Mouse (Mus musculus) lung, postnatal 0 days (tissue): ENCODE results near the gene Elovl5. TPM values are rescaled to one million over a fixed set of nuclear protein-coding genes. Genes with fewer than 3 reads are reported as not detected.

Experiments
- ATAC-seq: fragments of 200-750 bp; cut with Nextera tagmentation; 2 replicates; pipeline ENCODE4 v1.8.0; 2017; ENCODE audit warnings: moderate library complexity
- DNase-seq: peaks from one replicate; pipeline ENCODE4 v3.0.0-alpha.2; 2016; ENCODE audit warnings: low spot score
- H3K27ac ChIP-seq: fragments of 300-500 bp; sonication (generic); 2 replicates; pipeline ENCODE4 v1.5.1; 2014; ENCODE audit warnings: antibody characterized with exemption, mild to moderate bottlenecking, low read length, mixed read lengths
- H3K27me3 ChIP-seq: fragments of 300-500 bp; sonication (generic); replicated peaks from 2 replicates; pipeline ENCODE4 v1.6.1; 2014; ENCODE audit warnings: low read length, mixed read lengths; ENCODE audit not compliant: insufficient read depth
- H3K36me3 ChIP-seq: fragments of 300-500 bp; sonication (generic); 2 replicates; pipeline ENCODE4 v1.6.1; 2014; ENCODE audit warnings: low read length, mixed read lengths; ENCODE audit not compliant: insufficient read depth
- H3K4me1 ChIP-seq: fragments of 300-500 bp; sonication (generic); 2 replicates; pipeline ENCODE4 v1.6.1; 2014; ENCODE audit warnings: antibody characterized with exemption, low read depth, low read length, mixed read lengths; ENCODE audit not compliant: insufficient read depth
- H3K4me2 ChIP-seq: fragments of 300-500 bp; sonication (generic); replicated peaks from 2 replicates; pipeline ENCODE4 v1.6.1; 2014; ENCODE audit warnings: low read depth, mild to moderate bottlenecking, low read length, moderate library complexity, mixed read lengths
- H3K4me3 ChIP-seq: fragments of 300-500 bp; sonication (generic); 2 replicates; pipeline ENCODE4 v1.5.1; 2014; ENCODE audit warnings: low read depth, low read length
- H3K9ac ChIP-seq: fragments of 300-500 bp; sonication (generic); replicated peaks from 2 replicates; pipeline ENCODE4 v1.6.1; 2014; ENCODE audit warnings: low read depth, mild to moderate bottlenecking
- H3K9me3 ChIP-seq: fragments of 300-500 bp; sonication (generic); 2 replicates; pipeline ENCODE4 v1.6.1; 2016; ENCODE audit warnings: low read length, mixed read lengths
- CTCF ChIP-seq: IDR thresholded peaks from 2 replicates; pipeline ENCODE4 v1.5.1; 2016; ENCODE audit warnings: antibody characterized with exemption, mild to moderate bottlenecking
- EP300 ChIP-seq: IDR thresholded peaks from 2 replicates; pipeline ENCODE4 v1.6.1; 2016; ENCODE audit warnings: antibody characterized with exemption, mild to moderate bottlenecking, control low read depth
- WGBS: fragments of 180-500 bp; shearing (Covaris S2); extraction: QIAGEN DNeasy Blood & Tissue Kit; methylation state at CpG from one replicate; pipeline ENCODE4 v1.1.7; 2014; 5-methylcytosine and 5-hydroxymethylcytosine counted together
- polyA plus RNA-seq: library from polyadenylated mRNA; unstranded; fragments of >200 nt; fragmentation: Nextera tagmentation; extraction: Ambion mirVana; gene quantifications from 2 replicates; pipeline ENCODE4 v1.2.1, GENCODE M21; 2015

Gene Elovl5
- polyA plus RNA-seq, 1 experiment from 2014 or later = 213 TPM

DNA sequence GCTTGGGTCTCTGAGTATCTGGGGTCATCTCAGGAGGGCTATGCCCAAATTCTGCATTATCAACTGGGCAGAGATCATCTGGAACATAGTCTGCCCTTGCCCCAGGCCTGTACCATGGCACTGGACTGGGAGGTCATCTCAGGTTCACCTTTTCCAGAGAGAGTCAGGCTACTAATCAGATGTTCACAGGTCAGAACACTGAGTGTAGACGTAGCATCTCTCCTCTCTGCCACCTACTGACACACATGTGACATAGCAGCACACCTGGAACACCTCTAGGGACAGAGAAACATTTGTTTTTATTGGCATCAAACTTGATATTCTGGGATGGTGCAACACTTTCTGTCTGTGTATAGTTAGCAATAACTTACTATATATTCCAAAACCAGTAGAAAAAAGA lies 96.6 kb downstream of the Elovl5 start:
- TF ChIP-seq EP300 (no peak), CTCF (peak; percentile 66)
- no peak overlapping the region for H3K27ac ChIP-seq
- no peak overlapping the region for H3K4me2 ChIP-seq
- H3K9me3 ChIP-seq = no peaks in the 10 kb centered on the region
- no peak overlapping the region for H3K9ac ChIP-seq
- H3K36me3 ChIP-seq = no peaks in the 10 kb centered on the region
- no peak overlapping the region for H3K4me3 ChIP-seq
- WGBS = 33% methylated on average over 1 of the region's 1 CpGs
- no peaks in the 10 kb centered on the region for H3K27me3 ChIP-seq
- DNase-seq = no peak
- no peak for ATAC-seq
- H3K4me1 ChIP-seq = no peaks in the 10 kb centered on the region

DNA sequence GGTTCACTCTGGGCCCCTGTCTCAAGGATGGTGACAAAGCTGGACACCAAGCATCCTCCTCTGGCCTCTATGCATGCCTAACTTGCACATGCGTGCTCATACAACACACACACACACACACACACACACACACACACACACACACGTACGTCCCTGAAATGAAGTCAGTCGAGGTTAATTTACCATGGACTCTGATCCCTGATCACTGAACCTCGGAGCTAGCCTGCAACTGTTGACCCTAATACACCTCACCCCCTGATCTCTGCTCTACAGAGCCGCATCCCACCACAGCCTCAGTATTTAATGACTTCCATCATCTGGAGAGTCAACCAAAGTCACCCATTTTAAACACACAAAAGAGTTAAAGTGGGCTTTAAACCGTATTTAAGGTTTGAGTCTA lies 98.7 kb downstream of the Elovl5 start:
- H3K27ac ChIP-seq = no peak overlapping the region
- no peaks in the 10 kb centered on the region for H3K4me1 ChIP-seq
- TF ChIP-seq CTCF (no peak), EP300 (no peak)
- DNase-seq = no peak
- ATAC-seq = no peak
- no peaks in the 10 kb centered on the region for H3K36me3 ChIP-seq
- no peak overlapping the region for H3K9ac ChIP-seq
- no peaks in the 10 kb centered on the region for H3K27me3 ChIP-seq
- no peaks in the 10 kb centered on the region for H3K9me3 ChIP-seq
- no peak overlapping the region for H3K4me2 ChIP-seq
- H3K4me3 ChIP-seq = no peak overlapping the region
- WGBS = 88% methylated on average over 7 of the region's 7 CpGs

GRCm38 (mm10) chr9:78016288-78016687 lies 99.1 kb downstream of the Elovl5 start:
- no peak for ATAC-seq
- WGBS = 56% methylated on average over 15 of the region's 15 CpGs

DNA sequence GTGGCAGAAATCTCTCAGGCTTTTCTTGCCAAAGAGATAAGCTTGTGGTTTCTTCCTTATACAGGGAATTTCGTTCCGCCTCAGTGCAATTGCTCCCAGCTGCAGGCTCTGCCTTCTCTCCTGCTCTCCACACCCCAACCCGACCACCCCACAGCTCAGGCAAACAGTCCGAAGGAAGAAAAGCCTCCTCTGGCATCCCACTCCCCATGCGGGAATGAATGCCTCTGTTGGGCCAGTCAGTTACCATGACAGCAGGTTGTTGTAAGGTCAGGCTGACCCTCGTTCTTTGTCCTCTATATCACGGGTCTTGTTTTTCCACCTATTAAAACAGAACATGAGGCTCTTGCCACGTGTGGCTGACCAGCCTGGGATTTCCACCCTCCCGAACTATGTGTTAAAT lies 104.1 kb downstream of the Elovl5 start:
- H3K27ac ChIP-seq = peak overlapping the region; percentile 62
- DNase-seq (no peak), ATAC-seq (no peak)
- no peaks in the 10 kb centered on the region for H3K9me3 ChIP-seq
- no peaks in the 10 kb centered on the region for H3K27me3 ChIP-seq
- 0 out of 2 replicates have a peak, but pooled peaks cover 8% of the 10 kb centered on the region for H3K4me1 ChIP-seq
- H3K9ac ChIP-seq = no peak overlapping the region
- H3K4me2 ChIP-seq = no peak overlapping the region
- no peaks in the 10 kb centered on the region for H3K36me3 ChIP-seq
- TF ChIP-seq EP300 (no peak), CTCF (no peak)
- 38% methylated on average over 9 of the region's 9 CpGs for WGBS
- H3K4me3 ChIP-seq = no peak overlapping the region

More at GRCm38 (mm10) chr9:78016288-78016687, 99.1 kb downstream of the Elovl5 start:
- H3K9me3 ChIP-seq = no peaks in the 10 kb centered on the region
- no peak overlapping the region for H3K4me3 ChIP-seq
- H3K9ac ChIP-seq = 0 out of 2 replicates have a peak overlapping the region, but pooled peaks have one; percentile 12
- no peak for TF ChIP-seq CTCF
- no peak for TF ChIP-seq EP300
- no peak overlapping the region for H3K27ac ChIP-seq
- H3K27me3 ChIP-seq = no peaks in the 10 kb centered on the region
- 0 out of 2 replicates have a peak, but pooled peaks cover 4% of the 10 kb centered on the region for H3K4me1 ChIP-seq
- H3K4me2 ChIP-seq = no peak overlapping the region
- no peak for DNase-seq
- H3K36me3 ChIP-seq = no peaks in the 10 kb centered on the region

DNA sequence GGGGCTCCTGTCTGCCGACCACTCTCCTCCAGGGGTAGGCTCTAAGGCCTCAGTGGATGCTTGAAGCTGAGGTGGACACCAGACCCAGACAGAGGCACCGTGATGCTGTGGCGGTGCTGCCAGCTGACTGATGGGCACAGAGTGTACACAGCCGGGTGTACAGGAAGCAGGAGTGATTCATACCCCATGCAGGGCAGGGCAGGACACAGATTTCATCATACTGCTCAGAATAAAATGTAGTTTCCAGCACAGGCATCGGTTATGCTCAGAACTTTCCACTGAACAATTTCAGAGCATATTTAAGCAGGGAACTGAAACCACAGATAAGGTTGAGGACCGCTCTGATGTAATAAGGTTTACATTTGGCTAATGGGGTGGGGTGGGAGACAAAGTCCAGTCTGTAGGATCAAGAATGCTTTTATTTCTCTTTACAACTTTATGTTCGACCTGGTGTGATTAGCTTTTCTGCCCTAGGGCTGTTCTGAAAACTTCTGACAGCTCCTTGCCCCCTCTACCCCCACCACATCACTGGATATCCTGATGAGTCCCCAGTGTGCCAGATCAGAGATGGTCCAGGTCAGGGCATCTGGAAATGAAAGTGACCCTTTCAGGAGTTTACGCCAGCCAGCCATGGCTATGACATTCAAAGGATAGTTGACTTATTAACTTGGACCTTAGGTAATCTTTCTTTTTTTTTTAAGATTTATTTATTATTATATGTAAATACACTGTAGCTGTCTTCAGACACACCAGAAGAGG lies 105.2 kb downstream of the Elovl5 start:
- no peaks in the 10 kb centered on the region for H3K27me3 ChIP-seq
- WGBS = 33% methylated on average over 8 of the region's 8 CpGs
- peak; percentile 91 for DNase-seq
- peak; percentile 95 for ATAC-seq
- no peak overlapping the region for H3K4me2 ChIP-seq
- H3K27ac ChIP-seq = peak overlapping the region; percentile 62
- no peak overlapping the region for H3K4me3 ChIP-seq
- no peaks in the 10 kb centered on the region for H3K9me3 ChIP-seq
- H3K9ac ChIP-seq = no peak overlapping the region
- 0 out of 2 replicates have a peak, but pooled peaks cover 8% of the 10 kb centered on the region for H3K4me1 ChIP-seq
- TF ChIP-seq EP300 (peak; percentile 95), CTCF (no peak)
- no peaks in the 10 kb centered on the region for H3K36me3 ChIP-seq

DNA sequence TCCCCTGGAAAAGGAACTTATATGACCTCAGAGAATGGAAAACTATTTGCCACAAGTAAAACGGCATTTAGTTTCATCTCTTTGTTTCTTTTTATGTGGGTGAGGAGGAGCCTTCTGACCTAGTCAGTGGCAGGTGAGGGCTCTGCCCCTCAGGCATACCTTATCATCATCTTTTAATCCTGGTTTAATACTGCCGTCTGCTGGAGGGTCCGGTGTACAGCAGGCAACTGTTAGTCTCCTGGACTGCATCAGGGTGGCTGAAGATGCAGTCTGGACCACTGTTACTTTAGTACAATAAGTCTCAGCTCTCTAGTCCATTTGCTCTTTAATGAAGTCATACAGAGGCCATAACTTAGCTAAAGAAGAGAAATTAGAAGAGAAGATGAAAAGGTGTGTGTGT lies 107.7 kb downstream of the Elovl5 start:
- H3K4me3 ChIP-seq = no peak overlapping the region
- no peak for TF ChIP-seq EP300
- peak; percentile 94 for TF ChIP-seq CTCF
- H3K9me3 ChIP-seq = no peaks in the 10 kb centered on the region
- no peak overlapping the region for H3K9ac ChIP-seq
- H3K27me3 ChIP-seq = no peaks in the 10 kb centered on the region
- H3K27ac ChIP-seq = no peak overlapping the region
- WGBS = 14% methylated on average over 3 of the region's 3 CpGs
- DNase-seq (peak; percentile 77), ATAC-seq (peak; percentile 51)
- H3K4me2 ChIP-seq = no peak overlapping the region
- 0 out of 2 replicates have a peak, but pooled peaks cover 8% of the 10 kb centered on the region for H3K4me1 ChIP-seq
- no peaks in the 10 kb centered on the region for H3K36me3 ChIP-seq
